Mouse (Mus musculus) retina, embryonic 14.5 days (tissue): Measurements from ENCODE around the gene Ptprj.

ENCODE experiments used
- DNase-seq: peaks from one replicate; pipeline ENCODE4 v3.0.0-alpha.2; 2015; ENCODE audit warnings: low spot score

The Ptprj gene

DNA sequence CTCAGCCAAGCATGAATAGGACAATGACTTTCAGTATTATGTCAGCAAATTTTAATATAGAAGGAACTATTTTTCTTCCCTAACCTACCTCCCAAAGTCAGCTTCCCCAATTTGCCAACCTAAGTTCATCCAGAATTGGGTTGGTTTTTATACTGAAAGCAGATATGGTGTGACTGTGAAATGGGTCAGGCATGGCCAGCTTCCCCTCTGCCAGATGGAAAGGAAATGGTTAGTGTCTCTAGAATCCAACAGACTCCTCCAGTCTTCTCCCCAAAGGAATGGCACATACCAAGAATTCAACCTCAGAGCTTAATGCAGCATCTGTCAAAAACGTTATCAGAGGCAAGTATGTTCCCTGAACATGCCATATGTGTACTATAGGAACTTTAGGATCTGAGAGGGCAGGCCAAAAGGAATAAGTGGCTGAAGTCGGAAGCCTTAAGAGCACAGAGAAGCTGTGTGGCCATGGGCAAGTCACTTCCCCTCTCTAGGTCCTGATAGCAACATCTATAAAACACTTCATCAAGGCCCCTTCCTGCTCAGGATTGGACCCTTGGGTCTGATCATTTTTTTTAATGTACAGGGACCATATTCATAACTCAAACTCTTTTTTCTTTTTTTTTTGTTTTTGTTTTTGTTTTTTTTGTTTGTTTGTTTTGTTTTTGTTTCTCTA, 21.3 kb downstream of the Ptprj start:
- no peak for DNase-seq

DNA sequence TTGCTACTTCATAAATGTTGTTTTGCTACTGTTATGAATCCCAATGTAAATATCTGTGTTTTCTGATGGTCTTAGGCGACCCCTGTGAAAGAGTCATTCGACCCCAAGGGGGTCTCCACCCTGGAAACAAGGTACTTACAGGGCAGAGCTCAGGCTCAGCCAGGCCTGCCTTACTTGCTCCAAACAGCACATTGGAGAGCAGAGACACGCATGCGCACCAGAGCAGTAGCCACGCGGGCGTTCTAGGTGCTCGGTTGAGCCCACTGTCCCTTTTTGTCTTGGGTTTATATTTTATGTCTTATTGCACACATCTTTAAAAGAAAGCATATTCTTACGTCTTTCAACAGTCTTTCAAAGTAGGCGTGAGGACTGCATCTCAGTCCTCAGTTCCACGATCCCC, 22.1 kb downstream of the Ptprj start:
- DNase-seq, result no peak

DNA sequence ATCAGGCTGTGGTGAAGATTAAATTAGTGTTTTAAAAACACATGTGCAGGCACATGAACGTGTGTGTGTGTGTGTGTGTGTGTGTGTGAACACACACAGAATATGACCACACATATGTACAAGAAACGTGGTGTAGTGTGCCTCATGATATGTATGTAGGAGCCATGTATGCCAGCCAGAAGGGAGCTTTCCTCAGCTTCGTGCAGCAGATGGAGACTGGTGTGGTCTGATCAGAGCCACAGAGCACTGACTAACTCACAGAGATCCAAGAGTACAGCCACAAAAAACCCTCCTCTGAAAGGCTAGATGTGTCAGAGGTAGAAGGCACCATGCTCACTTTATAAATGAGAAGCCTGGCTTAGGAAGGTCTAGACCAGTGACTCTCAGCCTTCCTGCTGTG, 22.5 kb downstream of the Ptprj start:
- DNase-seq, result no peak

DNA sequence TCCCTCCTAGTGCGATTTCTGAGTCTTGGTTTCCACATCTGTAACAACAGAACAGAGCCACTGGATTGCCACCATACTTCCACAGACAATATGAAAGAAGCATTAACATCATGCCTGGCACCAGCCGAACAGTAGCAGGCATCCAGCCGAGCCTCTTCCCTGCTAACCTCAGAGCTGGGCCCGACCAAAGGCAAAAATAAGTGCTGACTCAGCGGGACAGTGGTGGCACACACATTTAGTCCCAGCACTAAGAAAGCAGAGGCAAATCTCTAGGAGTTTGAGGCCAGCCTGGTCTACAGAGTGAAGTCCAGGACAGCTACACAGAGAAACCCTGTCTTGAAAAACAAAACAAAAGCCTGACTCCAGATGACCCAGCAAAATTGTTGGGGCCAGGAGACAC, 24.7 kb downstream of the Ptprj start:
- no peak for DNase-seq

DNA sequence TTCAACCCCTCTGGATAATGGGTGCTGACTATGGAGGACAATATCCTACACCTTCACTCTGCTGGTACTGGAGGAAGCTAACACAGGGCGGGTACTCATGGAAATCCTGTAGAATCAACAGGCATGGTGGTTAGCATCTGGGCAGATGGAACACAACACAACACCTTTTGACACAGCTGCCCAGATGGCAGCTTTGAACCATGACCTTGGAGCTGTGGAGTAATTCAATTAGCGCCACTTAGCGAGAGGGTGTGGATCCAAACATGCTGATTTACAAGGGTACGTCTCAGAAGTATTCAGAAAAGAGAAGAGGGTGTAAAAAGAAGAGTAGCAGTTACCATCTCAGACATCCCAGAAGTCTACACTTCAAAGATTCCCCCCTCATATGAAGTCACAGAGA, 25.6 kb downstream of the Ptprj start:
- no peak for DNase-seq

DNA sequence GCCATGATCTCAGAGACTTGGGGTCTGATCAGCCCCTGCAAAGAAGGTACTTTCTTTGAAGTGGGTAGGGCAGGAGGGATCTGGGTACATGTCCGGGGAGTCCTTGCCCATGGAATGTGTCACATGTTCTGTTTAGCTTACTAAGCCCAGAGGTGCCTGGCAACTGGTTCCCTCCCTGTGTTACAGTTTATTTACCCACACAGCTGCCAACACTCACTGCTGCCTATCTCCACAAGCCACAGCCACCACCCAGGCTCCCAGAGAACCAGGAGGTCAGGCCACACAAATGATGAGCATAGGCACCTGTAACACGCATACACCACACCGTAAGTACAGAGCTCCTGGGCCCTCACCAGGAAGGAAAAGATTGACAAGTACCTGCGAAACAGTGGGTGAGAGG, 26.6 kb downstream of the Ptprj start:
- DNase-seq, result no peak

DNA sequence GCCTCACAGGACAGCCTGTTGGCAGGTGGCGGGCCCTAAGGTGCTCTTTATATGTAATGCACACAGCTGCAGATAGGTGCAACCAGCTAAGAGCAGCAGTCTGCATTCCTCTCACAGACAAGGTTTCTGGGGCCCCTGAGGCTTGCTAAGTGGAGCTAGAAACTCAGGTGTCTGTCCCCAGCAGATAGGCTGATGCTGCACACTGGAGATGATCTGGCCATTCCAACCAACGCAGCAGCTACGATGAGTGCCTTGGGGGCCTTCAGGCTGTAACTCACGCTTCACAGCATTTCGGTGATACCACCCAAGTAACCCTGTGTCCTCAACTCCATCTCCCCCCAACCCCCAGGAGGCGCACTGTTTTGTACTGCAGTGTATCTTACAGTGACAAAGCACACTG, 29.8 kb downstream of the Ptprj start:
- DNase-seq, result no peak

DNA sequence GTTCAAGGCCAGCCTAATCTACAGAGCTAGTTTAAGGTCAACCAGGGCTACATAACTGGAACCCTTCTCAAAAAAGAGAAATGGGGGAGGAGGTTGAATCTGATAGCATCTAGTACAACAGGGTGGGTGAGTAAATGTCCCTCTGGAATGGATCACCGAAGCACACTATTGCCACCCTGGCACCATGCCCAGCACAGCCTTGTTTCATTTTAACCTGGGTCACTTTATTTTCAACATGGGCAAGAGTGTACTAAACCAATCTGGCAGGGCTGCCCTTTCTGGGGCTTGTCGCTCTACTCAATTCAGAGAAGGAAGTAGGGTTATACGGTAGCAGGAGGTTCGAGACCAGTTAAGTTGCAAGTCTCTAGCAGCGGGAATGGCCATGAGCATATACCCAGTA, 31.9 kb downstream of the Ptprj start:
- no peak for DNase-seq

DNA sequence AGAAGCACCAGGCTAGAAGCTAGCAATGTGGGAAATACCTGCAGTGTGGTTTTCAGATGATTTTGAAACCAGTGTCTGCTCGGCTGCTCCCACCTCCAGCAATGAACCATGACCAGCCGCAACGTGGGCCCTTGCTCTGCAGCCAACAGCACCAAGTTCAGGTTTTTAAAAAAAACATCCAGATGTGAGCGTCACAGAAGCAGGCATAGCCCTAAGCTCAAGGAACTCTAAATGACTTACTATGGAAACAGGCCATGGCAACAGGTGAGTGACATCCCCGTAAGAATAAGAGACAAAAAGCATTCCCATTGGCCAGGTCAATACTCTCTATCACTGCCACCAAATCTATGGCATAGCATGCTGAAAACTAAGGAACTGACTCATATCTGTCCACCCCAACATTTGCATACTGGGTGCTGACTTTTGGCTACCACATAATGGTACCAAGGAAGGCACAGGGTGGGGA, 33.3 kb downstream of the Ptprj start:
- DNase-seq, result no peak

DNA sequence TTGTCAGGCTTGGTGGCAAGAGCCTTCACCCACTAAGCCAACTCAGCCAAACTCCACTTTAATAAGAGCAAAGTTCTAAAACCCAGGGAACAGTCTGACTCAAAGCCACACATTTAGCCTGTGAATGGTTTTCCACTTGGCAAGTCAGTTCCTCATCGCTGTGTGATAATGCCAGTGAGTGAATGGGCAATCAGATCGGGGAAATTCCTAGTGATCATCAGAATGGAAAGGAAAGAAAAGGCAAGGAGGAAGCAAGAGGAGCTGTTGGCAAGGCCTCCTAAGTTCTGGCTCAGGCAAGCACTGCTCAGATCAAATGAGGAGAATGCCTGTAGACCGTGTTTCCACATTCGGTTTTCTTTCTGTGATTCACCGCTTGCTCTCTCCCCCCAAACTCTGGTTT, 35.2 kb downstream of the Ptprj start:
- peak; percentile 39 for DNase-seq

DNA sequence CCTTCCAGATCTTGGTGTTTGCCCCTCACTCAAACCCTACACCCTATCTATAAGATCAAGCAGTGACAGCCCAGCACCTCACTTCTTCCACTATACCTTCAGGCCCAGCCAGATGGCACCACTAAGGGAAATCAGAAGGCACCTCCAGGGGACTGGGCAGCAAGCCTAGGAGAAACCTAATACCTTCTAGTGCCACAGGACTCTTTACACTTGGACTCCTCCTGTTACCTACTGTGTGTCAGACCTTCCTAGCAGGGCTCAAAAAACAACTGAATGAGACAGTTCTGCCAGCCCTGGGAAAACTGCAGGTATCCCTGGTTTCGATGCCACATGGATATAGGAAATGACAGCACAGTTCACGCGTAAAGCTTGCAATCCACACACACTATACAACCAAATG, 36.5 kb downstream of the Ptprj start:
- no peak for DNase-seq

DNA sequence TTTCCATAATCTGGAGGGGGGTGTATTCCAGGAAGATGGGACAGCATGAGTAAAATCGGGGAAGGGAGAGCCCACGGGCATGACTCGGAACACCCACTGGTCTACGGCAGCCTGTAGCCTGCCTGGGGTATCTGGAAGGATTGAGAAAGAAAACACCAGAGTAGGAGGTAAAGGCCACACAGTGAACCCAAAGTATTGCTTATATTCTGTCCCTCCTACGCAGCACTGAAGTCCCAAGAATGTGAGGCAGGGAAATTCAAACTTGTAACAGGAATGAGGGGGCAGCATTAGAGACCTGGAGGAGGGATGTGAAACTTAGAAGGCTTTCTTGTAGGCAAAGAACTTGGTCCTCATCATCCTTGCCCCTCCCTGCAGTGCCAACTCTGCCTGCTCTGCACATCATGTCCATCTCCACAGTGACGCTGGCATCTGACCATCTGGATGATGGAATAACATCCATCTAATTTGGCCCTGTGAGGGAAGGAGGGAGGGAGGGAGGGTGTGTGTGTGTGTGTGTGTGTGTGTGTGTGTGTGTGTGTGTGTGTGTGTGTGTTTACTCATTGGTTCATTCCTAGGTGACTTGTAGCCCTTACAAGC, 37.2 kb downstream of the Ptprj start:
- no peak for DNase-seq

DNA sequence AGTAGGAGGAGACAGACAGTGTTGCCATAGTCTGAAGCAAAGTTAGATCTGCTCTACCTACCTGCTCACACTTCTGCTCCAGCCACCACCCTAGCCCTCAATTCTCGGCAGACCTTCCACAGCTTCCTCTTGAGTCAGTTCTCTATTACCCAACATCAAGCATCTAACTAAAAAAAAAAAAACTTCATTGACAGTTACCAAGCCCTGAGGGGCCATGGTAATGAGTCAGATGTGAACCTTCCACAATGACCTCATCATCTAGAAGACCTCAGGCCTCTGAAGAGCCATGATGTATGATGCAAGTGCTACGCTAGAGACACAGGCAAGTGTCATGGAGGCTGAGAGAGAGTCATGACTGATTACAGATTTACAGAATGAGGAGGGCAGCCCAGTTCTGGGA, 37.8 kb downstream of the Ptprj start:
- DNase-seq, result no peak

DNA sequence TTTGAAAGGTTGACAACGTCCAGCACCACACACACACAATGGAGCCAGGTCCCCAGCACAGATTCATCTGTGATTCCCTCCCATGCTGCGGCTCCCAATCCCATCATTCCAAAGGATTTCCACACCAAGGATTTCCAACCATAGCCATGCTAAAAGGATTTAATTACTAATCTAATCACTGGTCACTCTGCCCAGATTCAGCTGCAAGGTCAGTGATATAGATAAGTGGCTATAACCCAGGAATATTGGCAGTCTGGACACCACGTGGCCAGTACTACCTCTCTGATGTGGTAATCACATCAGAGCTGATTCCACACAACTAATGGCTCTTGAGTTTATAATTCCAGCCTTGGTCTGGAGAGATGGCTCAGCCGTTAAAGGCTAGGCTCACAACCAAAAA, 41.2 kb downstream of the Ptprj start:
- DNase-seq, result no peak

DNA sequence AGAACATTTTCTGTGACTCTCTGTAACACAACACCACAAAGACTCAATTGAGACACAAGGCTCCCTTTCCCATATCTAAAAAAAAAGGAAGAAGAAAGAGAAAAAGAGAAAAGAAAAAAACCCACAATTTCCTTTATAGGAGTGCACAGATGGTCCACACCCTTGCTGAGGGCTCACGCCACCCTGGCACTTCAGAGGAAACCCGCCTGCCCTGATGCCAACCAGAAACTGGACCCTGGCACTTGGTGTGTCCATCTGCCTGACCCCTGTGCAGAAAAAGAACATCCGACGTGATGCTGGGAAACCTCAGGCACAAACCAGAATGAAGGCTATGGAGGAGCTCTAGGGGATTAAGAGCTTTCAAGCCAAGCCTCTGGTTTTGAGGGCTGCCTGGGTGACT, 43.2 kb downstream of the Ptprj start:
- no peak for DNase-seq

DNA sequence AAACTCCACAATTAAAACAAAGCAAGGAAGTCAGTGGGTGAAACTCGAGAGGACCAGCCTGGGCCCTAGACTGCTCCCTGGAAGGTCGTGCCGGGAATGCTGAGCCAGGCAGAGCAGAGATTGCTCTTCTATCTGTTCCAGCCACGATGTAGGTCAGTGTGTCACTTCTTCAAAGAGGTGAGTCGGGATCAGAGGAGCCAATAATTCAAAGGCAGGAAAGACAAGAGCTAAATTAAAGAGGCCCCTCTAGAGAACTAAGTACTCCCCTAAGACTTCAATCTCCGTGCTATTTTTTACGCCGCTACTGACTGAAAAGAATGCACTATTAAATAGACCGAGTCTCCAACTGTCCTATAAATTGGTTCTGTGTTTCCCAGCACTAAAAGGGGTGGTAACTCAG, 43.9 kb downstream of the Ptprj start:
- DNase-seq, result no peak

DNA sequence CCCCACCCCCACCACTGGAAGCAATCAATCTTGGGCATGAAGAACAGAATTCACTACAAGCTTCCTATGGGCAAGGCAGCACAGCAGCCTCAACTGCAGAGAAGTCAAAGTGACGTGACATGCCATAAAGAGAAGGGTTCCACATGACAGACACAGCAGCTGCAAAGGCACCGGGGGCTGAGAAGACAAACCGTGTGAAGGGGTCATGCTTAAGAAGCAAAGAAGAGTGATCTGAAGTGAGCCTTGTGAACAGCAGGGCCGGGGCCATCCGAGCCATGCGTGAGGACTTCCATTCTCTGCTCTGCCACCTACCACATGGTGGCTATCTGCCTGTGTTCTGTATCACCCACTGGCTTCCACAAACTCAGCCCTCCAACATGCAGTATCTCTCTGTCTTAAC, 45.7 kb downstream of the Ptprj start:
- DNase-seq, result no peak

DNA sequence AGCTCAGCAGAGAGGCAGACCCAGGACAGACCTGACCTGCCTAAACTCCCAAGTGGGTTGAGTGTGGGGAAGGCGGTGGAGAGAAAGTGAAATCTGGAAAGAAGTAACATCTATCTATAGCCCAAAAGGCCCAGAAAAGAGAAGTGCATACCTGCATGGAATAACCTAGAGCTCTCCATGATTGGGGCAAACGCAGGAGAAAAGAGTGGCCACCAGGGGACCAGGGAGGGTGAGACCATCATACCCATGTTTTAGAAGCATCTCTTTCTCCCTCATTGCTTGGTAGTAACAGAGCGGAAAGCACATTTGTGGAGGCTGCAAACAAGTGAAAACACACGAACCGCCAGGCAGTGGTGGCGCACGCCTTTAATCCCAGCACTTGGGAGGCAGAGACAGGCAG, 46.5 kb downstream of the Ptprj start:
- no peak for DNase-seq

DNA sequence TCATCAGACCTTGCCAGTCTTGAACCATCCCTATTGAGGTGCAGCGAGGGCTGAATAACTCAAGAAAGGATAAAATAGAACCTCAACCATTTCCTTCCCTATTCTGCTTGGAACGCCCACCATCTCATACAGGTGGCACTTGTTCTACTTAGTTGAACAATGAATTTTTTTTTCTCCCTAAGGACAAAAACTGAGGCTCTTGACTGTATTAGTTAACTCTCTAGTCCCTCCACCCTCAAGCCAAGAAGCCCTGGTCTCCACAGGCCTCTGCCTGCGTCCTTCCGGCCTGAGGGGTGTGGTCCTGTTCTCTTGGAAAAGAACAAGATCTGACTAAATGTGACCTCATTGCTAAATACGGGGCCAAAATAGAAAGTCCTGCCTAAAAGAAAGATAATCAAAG, 48.4 kb downstream of the Ptprj start:
- DNase-seq, result no peak

DNA sequence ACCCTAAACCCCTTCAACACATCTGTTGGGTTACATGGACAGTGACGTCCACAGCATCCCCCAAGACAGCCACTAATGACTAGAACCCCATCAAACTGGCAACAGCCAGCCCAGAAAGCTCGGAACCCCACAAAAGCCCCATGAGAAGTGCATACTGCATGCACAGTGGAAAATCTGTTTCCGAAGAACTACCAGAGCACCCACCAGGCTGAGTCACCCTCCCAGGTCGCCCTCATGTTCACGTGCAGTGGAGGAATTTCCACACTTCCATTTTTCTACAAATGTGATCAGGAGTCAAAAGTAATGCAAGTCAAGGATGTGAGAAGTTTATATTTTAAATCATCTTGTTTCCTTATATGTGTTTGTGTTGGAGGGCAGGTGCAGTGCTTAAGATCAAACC, 52.3 kb downstream of the Ptprj start:
- DNase-seq, result no peak

DNA sequence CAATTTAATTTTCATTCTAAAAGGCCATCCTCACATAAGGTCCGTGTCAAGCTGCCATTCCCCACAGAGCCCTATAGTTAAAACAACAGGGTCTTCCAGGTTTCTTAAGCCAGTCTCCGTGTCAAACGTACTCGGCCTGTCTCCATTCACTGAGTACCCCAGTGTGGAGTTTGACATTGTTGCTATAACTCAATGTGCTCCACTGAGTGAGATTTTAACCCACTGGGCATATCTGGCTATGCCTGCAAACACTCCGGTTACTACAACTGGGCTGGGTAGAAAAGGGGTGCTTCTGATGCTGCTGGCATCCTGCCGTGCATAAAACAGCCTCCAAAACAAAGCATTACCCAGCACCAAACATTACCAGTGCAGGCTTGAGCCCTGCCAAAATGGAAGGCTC, 53.5 kb downstream of the Ptprj start:
- no peak for DNase-seq

DNA sequence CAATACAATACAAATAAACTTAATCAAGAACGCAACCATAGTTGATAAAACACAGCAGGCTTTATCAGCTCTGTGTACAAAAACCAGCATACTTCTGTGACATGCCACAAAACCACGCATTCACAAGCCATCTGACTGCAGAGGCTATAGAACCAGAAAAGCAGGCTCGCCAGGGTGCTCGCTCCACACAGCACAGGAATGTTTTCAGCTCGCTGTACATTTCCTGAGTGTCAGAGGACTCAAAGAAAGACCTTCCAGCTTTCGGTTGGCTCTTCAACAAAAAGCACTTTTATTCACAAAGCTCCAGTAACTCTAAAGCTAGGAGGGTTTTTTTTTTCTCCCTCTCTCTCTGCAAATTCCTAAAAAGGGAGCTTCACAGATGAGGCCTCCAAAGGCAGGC, 53.9 kb downstream of the Ptprj start:
- no peak for DNase-seq

DNA sequence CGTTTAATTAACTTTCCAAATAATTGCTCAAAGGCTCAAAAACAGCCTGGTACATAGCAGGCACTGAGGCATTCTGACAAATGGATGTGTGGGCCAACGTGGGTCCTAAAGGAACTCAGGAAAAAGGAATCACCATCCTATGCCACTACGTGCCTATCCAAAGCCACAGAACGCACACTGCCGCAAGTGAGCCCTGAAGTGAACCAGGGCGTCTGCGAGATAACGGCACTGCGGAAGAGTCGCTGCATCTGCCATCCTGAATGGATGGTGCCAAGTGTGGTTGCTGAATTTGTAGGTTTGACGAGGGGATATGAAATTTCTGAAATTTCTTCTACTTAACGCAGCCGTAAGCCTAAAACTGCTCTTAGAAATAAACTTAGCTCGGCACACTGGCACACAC, 54.6 kb downstream of the Ptprj start:
- DNase-seq, result no peak

DNA sequence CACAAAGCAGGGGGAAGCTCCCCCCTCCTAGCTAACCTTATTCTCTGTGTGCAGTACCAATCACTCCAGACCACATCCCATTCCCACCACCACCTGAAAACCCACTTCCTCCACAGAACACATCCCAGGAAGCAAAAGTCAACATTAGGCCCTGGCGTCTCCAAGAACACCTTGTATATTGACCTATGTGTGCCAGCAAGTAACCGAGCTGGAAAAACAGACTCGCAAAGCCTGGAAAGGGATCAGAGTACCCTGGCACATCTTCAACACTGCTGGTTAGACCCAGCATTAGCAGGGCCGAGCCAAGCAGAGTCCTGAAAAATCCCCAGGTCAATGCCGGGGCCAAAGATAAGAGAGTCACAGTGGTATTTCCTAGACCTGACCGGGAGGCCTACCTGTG, 58.0 kb downstream of the Ptprj start:
- DNase-seq, result no peak
